Mouse (Mus musculus) ES-E14 (cell line): ENCODE results near the gene Cpxm2.

Source experiments
- CHD2 ChIP-seq: IDR thresholded peaks from 2 replicates; pipeline ENCODE4 v1.6.1; 2014; ENCODE audit warnings: mild to moderate bottlenecking, low read depth, low read length, inconsistent platforms
- HCFC1 ChIP-seq: IDR thresholded peaks from 2 replicates; pipeline ENCODE4 v1.6.1; 2012; ENCODE audit warnings: low read length, inconsistent platforms, borderline replicate concordance; ENCODE audit not compliant: insufficient read depth
- MAFK ChIP-seq: IDR thresholded peaks from 2 replicates; pipeline ENCODE4 v1.6.1; 2014; ENCODE audit warnings: mild to moderate bottlenecking, low read depth, low read length, inconsistent platforms; ENCODE audit not compliant: insufficient read depth
- ZC3H11A ChIP-seq: IDR thresholded peaks from 2 replicates; pipeline ENCODE4 v1.6.1; 2012; ENCODE audit warnings: low read depth, mild to moderate bottlenecking, inconsistent platforms, low read length, borderline replicate concordance
- ZNF384 ChIP-seq: IDR thresholded peaks from 2 replicates; pipeline ENCODE4 v1.6.1; 2012; ENCODE audit warnings: low read depth, low read length, inconsistent platforms

DNA sequence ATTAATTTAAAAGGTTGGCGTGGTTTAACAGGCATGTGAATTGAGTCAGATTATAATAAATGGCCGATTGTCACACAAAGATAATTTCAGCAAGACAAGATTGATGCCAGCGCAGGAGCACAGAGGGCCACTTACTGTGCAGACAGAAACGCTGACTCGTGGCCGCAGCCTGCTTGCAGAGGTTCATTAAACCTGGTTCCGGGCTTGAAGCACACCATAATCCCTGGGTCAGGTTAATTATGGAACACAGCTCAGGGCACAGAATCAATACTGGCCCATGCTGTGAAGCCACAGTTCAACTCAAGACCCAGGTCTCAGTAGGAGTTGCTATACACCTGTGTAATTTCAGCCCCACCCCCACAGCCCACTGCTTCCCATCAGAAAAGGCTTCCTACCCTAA lies 98.0 kb downstream of the Cpxm2 start:
- TF ChIP-seq MAFK = 0 out of 2 replicates have a peak, but pooled peaks have one; percentile 5
- no peak for TF ChIP-seq CHD2
- TF ChIP-seq ZNF384 = no peak
- no peak for TF ChIP-seq ZC3H11A
- no peak for TF ChIP-seq HCFC1
